Mouse (Mus musculus) olfactory bulb, adult 2 months (tissue): ENCODE results near the gene Trim9.

Source experiments
- CTCF ChIP-seq: fragments of 200-500 bp; IDR thresholded peaks from 2 replicates; pipeline ENCODE4 v1.5.1; 2012; ENCODE audit warnings: low read depth, mild to moderate bottlenecking, low read length, moderate library complexity; ENCODE audit not compliant: insufficient read depth
- POLR2A ChIP-seq: fragments of 200-500 bp; IDR thresholded peaks from 2 replicates; pipeline ENCODE4 v1.6.1; 2012; ENCODE audit warnings: mild to moderate bottlenecking, low read depth, low read length, moderate library complexity; ENCODE audit not compliant: insufficient read depth

DNA sequence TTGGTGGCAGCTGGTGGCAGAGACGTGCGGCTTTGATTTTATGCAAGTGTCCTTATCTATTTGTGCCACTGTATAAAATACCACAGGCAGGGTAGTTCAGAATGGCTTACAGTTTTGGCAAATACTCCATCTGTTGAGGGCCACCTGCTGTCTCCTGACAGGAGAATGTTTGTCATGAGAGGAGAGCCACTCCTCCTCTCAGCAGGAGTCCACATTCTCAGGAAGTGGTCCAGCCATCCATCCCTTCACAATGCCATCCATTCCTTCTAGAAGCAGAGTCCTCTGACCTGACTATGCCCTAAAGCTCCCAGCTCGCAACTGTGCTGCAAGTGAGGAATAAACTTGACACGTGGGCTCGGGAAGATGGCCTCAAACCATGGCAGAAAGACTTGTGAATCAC lies 12.2 kb downstream of the Trim9 start:
- no peak for TF ChIP-seq CTCF
- no peak for TF ChIP-seq POLR2A
